Mouse (Mus musculus) cerebellum, adult 2 months (tissue): Measurements from ENCODE around the gene Steap3.

Experiments
- CTCF ChIP-seq: fragments of 200-500 bp; IDR thresholded peaks from 2 replicates; pipeline ENCODE4 v1.5.1; 2011; ENCODE audit warnings: low read depth, mild to moderate bottlenecking, control low read depth, low read length, moderate library complexity, borderline replicate concordance; ENCODE audit not compliant: insufficient read depth
- POLR2A ChIP-seq: fragments of 200-500 bp; IDR thresholded peaks from 2 replicates; pipeline ENCODE4 v1.6.1; 2011; ENCODE audit warnings: low read length, control low read depth, borderline replicate concordance; ENCODE audit not compliant: insufficient read depth

DNA sequence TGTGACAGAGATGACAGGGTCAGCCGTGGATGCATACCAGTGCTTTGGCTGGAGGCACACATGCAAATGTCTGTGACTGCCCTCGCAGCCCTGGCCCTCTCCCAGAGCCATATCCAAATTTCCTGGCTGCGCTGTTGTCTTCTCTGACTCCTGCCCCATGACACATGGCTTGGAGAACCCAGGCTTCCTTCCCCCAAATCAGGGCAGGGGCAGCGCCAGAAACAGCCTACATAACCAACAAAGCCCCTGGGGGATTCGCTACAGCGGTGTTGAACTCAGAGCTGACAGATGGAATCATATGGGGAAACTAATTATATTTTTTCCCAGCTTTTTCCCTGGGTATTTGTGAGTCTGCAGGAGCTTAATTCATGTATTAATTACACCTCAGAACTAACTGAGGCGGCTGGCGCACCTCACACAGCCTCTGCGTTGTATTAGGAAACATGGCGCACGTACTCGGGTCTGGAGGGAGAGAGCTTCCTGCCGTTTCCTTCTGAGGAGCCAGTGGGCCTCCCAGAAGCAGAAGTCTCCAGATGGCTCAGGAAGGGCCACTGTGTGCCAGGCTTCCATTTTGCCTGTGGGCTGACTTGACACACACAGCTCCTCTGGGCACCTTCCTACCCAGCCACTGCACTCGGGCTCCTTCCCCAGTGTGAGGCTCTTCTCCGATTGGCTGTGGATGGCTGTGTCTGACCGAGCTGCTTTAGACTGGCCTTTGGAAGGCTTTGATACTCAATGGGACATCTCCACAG lies 48.9 kb upstream of the Steap3 start:
- TF ChIP-seq CTCF: no peak
- no peak for TF ChIP-seq POLR2A
